Mouse (Mus musculus): Measurements from ENCODE around the gene Camk1d.

DNA sequence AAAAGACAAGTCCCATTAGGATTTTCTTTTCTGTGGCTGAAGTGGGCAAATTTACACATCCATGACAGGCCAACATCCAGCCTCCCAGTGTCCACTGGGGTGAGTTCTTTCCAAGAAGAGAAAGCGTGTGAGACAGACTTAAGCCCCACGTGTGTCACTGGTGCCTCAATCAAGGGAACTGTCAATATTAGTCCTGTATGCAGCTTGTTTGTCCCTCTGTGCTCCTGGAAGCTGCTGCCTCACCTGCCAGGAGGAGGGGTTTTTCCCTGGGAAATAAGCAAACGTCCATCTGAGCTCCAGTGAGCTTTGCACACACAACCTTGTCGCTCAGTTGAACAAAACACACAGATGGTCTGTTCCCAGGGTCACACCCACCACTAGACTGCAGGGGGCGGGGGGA lies 124.2 kb downstream of the Camk1d start:
- TF ChIP-seq CTCF (IDR thresholded peaks at IDR 0.05; ENCODE audit: low read depth, low read length) = no peak
- no peak for TF ChIP-seq POLR2AphosphoS5 (IDR thresholded peaks at IDR 0.05; ENCODE audit: insufficient replicate concordance, low read depth, low read length)
- TF ChIP-seq GATA1 (IDR thresholded peaks at IDR 0.05; ENCODE audit: borderline replicate concordance, low read length) = no peak
